In genomic region chr2:32450881-32451844, GRCm38 (mm10) we compare ENCODE assay signal across 8 mouse cellular contexts. TPM values are rescaled to one million over a fixed set of nuclear protein-coding genes. Genes with fewer than 3 reads are reported as not detected.
A peak's percentile ranks its signal among the peaks of the same experiment; 100 is the strongest.
DNase-seq lines count a peak whose midpoint lies in the region; ATAC-seq and TF ChIP-seq lines count a peak whose summit lies in the region.

TSS of gene Slc25a25 (minus strand) at chr2:32451445.

- ATAC-seq in activated CD4-positive, CD25-positive, alpha-beta regulatory T cell, adult 4 months = peak; percentile 66
- peak; percentile 78 for ATAC-seq in megakaryocyte progenitor cell, adult 5-6 weeks (replicated peaks; ENCODE audit: poor library complexity)

- peak; percentile 99 for DNase-seq in gastrocnemius, postnatal 10 days
- DNase-seq in induced T-regulatory cell, adult 2 months (ENCODE audit: low read depth) = peak; percentile 98
- peak; percentile 96 to 97 for DNase-seq in left cerebral cortex, adult 9 months (ENCODE audit: low spot score in 2 of 2)
- peak; percentile 99 for DNase-seq in right cerebral cortex, postnatal 14 days
- peak; percentile 93 to 97 for DNase-seq in urinary bladder, postnatal 36 days (ENCODE audit: low spot score in 2 of 2)

- no peak for TF ChIP-seq CTCF in cortical plate, adult 2 months (IDR thresholded peaks at IDR 0.05; ENCODE audit: extremely low read depth, insufficient read depth, low read length)

- peak within 1 kb of the TSS; percentile 93 for H3K4me3 ChIP-seq in cortical plate, adult 2 months (ENCODE audit: insufficient read depth, low read length)

- peaks cover 9% of the 10 kb centered on the region for H3K4me1 ChIP-seq in cortical plate, adult 2 months (ENCODE audit: control insufficient read depth, insufficient read depth, low read length)

- peak within 1 kb of the TSS; percentile 98 for H3K27ac ChIP-seq in cortical plate, adult 2 months (ENCODE audit: insufficient read depth, low read length)

- TF ChIP-seq POLR2A in cortical plate, adult 2 months (IDR thresholded peaks at IDR 0.05; ENCODE audit: extremely low read depth, insufficient read depth, low read length) = 0 out of 2 replicates have a peak, but pooled peaks have one; percentile 32

RNA-seq across cellular contexts. Expression of gene Slc25a25, which starts in this region (rescaled TPM):
- 1 to 10 TPM; 3.3 to 4.0 TPM for polyA plus RNA-seq in activated CD4-positive, CD25-positive, alpha-beta regulatory T cell, adult 4 months (2017; shearing (Covaris generic))
- 44.7 and 49.1 TPM in 2 replicates for polyA plus RNA-seq in cortical plate, adult 2 months (2012; rRNA removed)
- total RNA-seq in gastrocnemius, postnatal 10 days (2021) = 10 to 100 TPM; 16.1 to 31.1 TPM
- total RNA-seq in megakaryocyte progenitor cell, adult 5-6 weeks (2015) = 5.2 and 6.4 TPM in 2 replicates
- 10.7 and 11.5 TPM in 2 replicates for total RNA-seq in megakaryocyte progenitor cell, adult 5-6 weeks (2017)

Comparison
In these comparisons a context has a peak if more than half of its experiments do, and no peak if none do; other contexts are left out.
1. Peak in every context shown above with its lines: DNase-seq, ATAC-seq, H3K4me3 ChIP-seq and H3K27ac ChIP-seq.